Mouse (Mus musculus): Measurements from ENCODE around the gene Lrrc17.

DNA sequence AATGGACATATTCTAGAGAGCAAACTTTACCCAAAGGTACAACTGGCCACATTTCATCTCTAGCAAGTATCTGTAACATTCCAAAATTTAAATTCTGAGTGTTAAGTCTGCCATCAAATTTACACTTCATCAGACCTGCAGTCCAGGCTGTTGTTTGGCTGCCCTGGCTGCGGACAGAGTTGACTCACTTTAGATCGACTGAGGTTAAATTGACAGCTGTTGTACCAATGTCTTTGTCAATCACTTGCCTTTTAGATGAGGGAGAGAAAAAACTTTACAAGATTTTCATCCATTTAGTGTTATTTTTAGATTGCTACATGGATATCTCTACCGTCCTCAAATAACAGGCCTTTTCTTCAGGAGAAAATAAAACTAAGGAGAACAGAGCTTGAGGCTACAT is 24.2 kb upstream of the Lrrc17 start:
- TF ChIP-seq POLR2A (IDR thresholded peaks at IDR 0.05; ENCODE audit: low read depth, low read length) (no peak), JUND (conservative IDR thresholded peaks at IDR 0.05; ENCODE audit: low read depth, low read length) (no peak), CTCF (conservative IDR thresholded peaks at IDR 0.05 in 1 of 2, IDR thresholded peaks at IDR 0.05 in 1 of 2; ENCODE audit: low read depth in 2 of 2, low read length in 2 of 2) (no peak), UBTF (IDR thresholded peaks at IDR 0.05; ENCODE audit: low read depth, low read length) (no peak)

Measured in CH12.LX (cell line).